Mouse (Mus musculus) intestine, embryonic 14.5 days (tissue): ENCODE results near the gene Ablim2. TPM values are rescaled to one million over a fixed set of nuclear protein-coding genes. Genes with fewer than 3 reads are reported as not detected.

Experiments used
- ATAC-seq: fragments of 200-750 bp; cut with Nextera tagmentation; replicated peaks from 2 replicates; pipeline ENCODE4 v1.8.0; 2017; ENCODE audit warnings: low read depth, moderate number of reproducible peaks, moderate TSS enrichment, moderate library complexity; ENCODE audit not compliant: low FRiP score, low TSS enrichment
- DNase-seq: peaks from one replicate; pipeline ENCODE4 v3.0.0-alpha.2; 2018; ENCODE audit warnings: low spot score
- H3K27ac ChIP-seq: fragments of 300-500 bp; sonication (generic); 2 replicates; pipeline ENCODE4 v1.5.1; 2014; ENCODE audit warnings: low read depth, mild to moderate bottlenecking, control low read depth
- H3K27me3 ChIP-seq: fragments of 300-500 bp; sonication (generic); replicated peaks from 2 replicates; pipeline ENCODE4 v1.6.1; 2014; ENCODE audit warnings: low read length, control low read depth; ENCODE audit not compliant: control insufficient read depth, insufficient read depth
- H3K36me3 ChIP-seq: fragments of 300-500 bp; sonication (generic); 2 replicates; pipeline ENCODE4 v1.6.1; 2014; ENCODE audit warnings: low read length, control low read depth; ENCODE audit not compliant: control insufficient read depth, insufficient read depth
- H3K4me1 ChIP-seq: fragments of 300-500 bp; sonication (generic); replicated peaks from 2 replicates; pipeline ENCODE4 v1.6.1; 2014; ENCODE audit warnings: low read length, control low read depth, mixed read lengths; ENCODE audit not compliant: control insufficient read depth, insufficient read depth
- H3K4me2 ChIP-seq: fragments of 300-500 bp; sonication (generic); 2 replicates; pipeline ENCODE4 v1.6.1; 2014; ENCODE audit warnings: low read length
- H3K4me3 ChIP-seq: fragments of 300-500 bp; sonication (generic); 2 replicates; pipeline ENCODE4 v1.5.1; 2014; ENCODE audit warnings: low read depth, low read length, control low read depth, mixed read lengths
- H3K9ac ChIP-seq: fragments of 300-500 bp; sonication (generic); 2 replicates; pipeline ENCODE4 v1.6.1; 2014; ENCODE audit warnings: mild to moderate bottlenecking, low read length
- H3K9me3 ChIP-seq: fragments of 300-500 bp; sonication (generic); 2 replicates; pipeline ENCODE4 v1.6.1; 2016; ENCODE audit warnings: low read length, control low read depth; ENCODE audit not compliant: control insufficient read depth
- WGBS: fragments of 180-500 bp; shearing (Covaris S2); extraction: QIAGEN DNeasy Blood & Tissue Kit; methylation state at CpG from one replicate; pipeline ENCODE4 v1.1.7; 2014; 5-methylcytosine and 5-hydroxymethylcytosine counted together
- polyA plus RNA-seq: library from polyadenylated mRNA; unstranded; fragments of >200 nt; fragmentation: Nextera tagmentation; extraction: Ambion mirVana; gene quantifications from 2 replicates; pipeline ENCODE4 v1.2.1, GENCODE M21; 2014

The Ablim2 gene
- polyA plus RNA-seq, 1 experiment from 2014 or later: 4.4 TPM

- WGBS: 38% methylated on average over 12 of the region's 12 CpGs
- ATAC-seq (no peak), DNase-seq (no peak)
- Histone ChIP-seq H3K4me1 (peaks cover 69% of the 10 kb centered on the region), H3K4me3 (no peak overlapping the region), H3K36me3 (0 out of 2 replicates have a peak, but pooled peaks cover 3% of the 10 kb centered on the region), H3K27me3 (no peaks in the 10 kb centered on the region), H3K9ac (no peak overlapping the region), H3K27ac (peak overlapping the region; percentile 78), H3K9me3 (no peaks in the 10 kb centered on the region), H3K4me2 (no peak overlapping the region)
These were observed 167.5 kb downstream of the Ablim2 start for GRCm38 (mm10) chr5:35925171-35925634.

- DNase-seq (no peak), ATAC-seq (no peak)
- Histone ChIP-seq H3K4me1 (peaks cover 62% of the 10 kb centered on the region), H3K4me2 (no peak overlapping the region), H3K27me3 (no peaks in the 10 kb centered on the region), H3K9ac (no peak overlapping the region), H3K36me3 (0 out of 2 replicates have a peak, but pooled peaks cover 3% of the 10 kb centered on the region), H3K9me3 (no peaks in the 10 kb centered on the region), H3K27ac (no peak overlapping the region), H3K4me3 (no peak overlapping the region)
- WGBS: 88% methylated on average over 8 of the region's 8 CpGs
These were observed 168.8 kb downstream of the Ablim2 start for GRCm38 (mm10) chr5:35926511-35926910.

GRCm38 (mm10) chr5:35931296-35931695 is 173.6 kb downstream of the Ablim2 start:
- DNase-seq (no peak), ATAC-seq (no peak)
- Histone ChIP-seq H3K27me3 (no peaks in the 10 kb centered on the region), H3K9me3 (no peaks in the 10 kb centered on the region), H3K27ac (peak overlapping the region; percentile 87), H3K4me2 (no peak overlapping the region), H3K4me1 (peaks cover 33% of the 10 kb centered on the region), H3K9ac (no peak overlapping the region), H3K4me3 (no peak overlapping the region), H3K36me3 (peaks cover 4% of the 10 kb centered on the region)
- 25% methylated on average over 5 of the region's 5 CpGs for WGBS

- H3K4me2 ChIP-seq: no peak overlapping the region
- DNase-seq (no peak), ATAC-seq (no peak)
- H3K4me3 ChIP-seq: no peak overlapping the region
- H3K9me3 ChIP-seq: no peaks in the 10 kb centered on the region
- peaks cover 10% of the 10 kb centered on the region for H3K36me3 ChIP-seq
- H3K27ac ChIP-seq: no peak overlapping the region
- no peak overlapping the region for H3K9ac ChIP-seq
- H3K27me3 ChIP-seq: no peaks in the 10 kb centered on the region
- peaks cover 27% of the 10 kb centered on the region for H3K4me1 ChIP-seq
- WGBS: 79% methylated on average over 10 of the region's 10 CpGs
These were observed 175.4 kb downstream of the Ablim2 start for GRCm38 (mm10) chr5:35933059-35933458.

Other genes with a start within 250 kb of the Ablim2 start
- 11.7 and 12.4 TPM in 2 replicates for gene Cpz, start 232.2 kb upstream of the Ablim2 start, polyA plus RNA-seq
- gene Trmt44, start 182.8 kb upstream of the Ablim2 start, polyA plus RNA-seq: 8.9 and 9.5 TPM in 2 replicates
- gene Acox3, start 174.8 kb upstream of the Ablim2 start, polyA plus RNA-seq: 13.2 and 15.1 TPM in 2 replicates
- gene Htra3, start 78.1 kb upstream of the Ablim2 start, polyA plus RNA-seq: 39.1 and 47.9 TPM in 2 replicates
- 7.9 and 10.1 TPM in 2 replicates for gene Sh3tc1, start 17.9 kb upstream of the Ablim2 start, polyA plus RNA-seq
- 18.8 and 23.0 TPM in 2 replicates for gene Afap1, start 135.4 kb downstream of the Ablim2 start, polyA plus RNA-seq